Mouse (Mus musculus) heart, embryonic 13.5 days (tissue): ENCODE data around the gene C3. TPM values are rescaled to one million over a fixed set of nuclear protein-coding genes. Genes with fewer than 3 reads are reported as not detected.

Source experiments
- microRNA-seq: library from miRNA; unstranded; fragments of <30 nt; microRNA quantifications from one replicate; pipeline ENCODE4, GENCODE M21; 2016
- polyA plus RNA-seq: library from polyadenylated mRNA; unstranded; fragments of >200 nt; fragmentation: Nextera tagmentation; extraction: Ambion mirVana; gene quantifications from 2 replicates; pipeline ENCODE4 v1.2.1, GENCODE M21; 2015

The C3 gene
- polyA plus RNA-seq, 1 experiment from 2014 or later: 1.6 TPM

Small RNAs within 50 kb of the gene (microRNA-seq; reads per million reads assigned to microRNA genes)
- not detected for gene Mir6978

Other genes starting within 250 kb of the C3 start
- 0.06 TPM in 1 of 2 replicates, not detected in the other for gene Acer1, start 246.0 kb downstream of the C3 start, polyA plus RNA-seq
- 110 and 125 TPM in 2 replicates for gene Clpp, start 237.8 kb downstream of the C3 start, polyA plus RNA-seq
- 45.7 and 56.8 TPM in 2 replicates for gene Alkbh7, start 230.8 kb downstream of the C3 start, polyA plus RNA-seq
- 0.35 TPM in 1 of 2 replicates, not detected in the other for gene Pspn, start 228.1 kb downstream of the C3 start, polyA plus RNA-seq
- gene Gtf2f1, start 216.8 kb downstream of the C3 start, polyA plus RNA-seq: 32.8 and 35.1 TPM in 2 replicates
- 0.37 and 0.48 TPM in 2 replicates for gene Gm17949, start 216.7 kb downstream of the C3 start, polyA plus RNA-seq
- gene Khsrp, start 196.6 kb downstream of the C3 start, polyA plus RNA-seq: 29.0 and 30.5 TPM in 2 replicates
- gene Slc25a41, start 186.5 kb downstream of the C3 start, polyA plus RNA-seq: not detected in 2 replicates
- 2.3 and 2.5 TPM in 2 replicates for gene Crb3, start 169.0 kb downstream of the C3 start, polyA plus RNA-seq
- gene Slc25a23, start 168.3 kb downstream of the C3 start, polyA plus RNA-seq: 13.2 and 14.0 TPM in 2 replicates
- gene Dennd1c, start 149.6 kb downstream of the C3 start, polyA plus RNA-seq: 1.0 and 1.7 TPM in 2 replicates
- 7.9 and 9.7 TPM in 2 replicates for gene Tubb4a, start 140.4 kb downstream of the C3 start, polyA plus RNA-seq
- gene Tnfsf9, start 122.8 kb downstream of the C3 start, polyA plus RNA-seq: 3.2 and 4.7 TPM in 2 replicates
- not detected in 2 replicates for gene Cd70, start 78.4 kb downstream of the C3 start, polyA plus RNA-seq
- 0.13 and 0.28 TPM in 2 replicates for gene Tnfsf14, start 34.0 kb downstream of the C3 start, polyA plus RNA-seq
- 25.5 and 26.4 TPM in 2 replicates for gene Gpr108, start 20.3 kb upstream of the C3 start, polyA plus RNA-seq
- gene Trip10, start 21.3 kb upstream of the C3 start, polyA plus RNA-seq: 35.2 and 39.7 TPM in 2 replicates
- 1.8 and 2.4 TPM in 2 replicates for gene Vav1, start 51.0 kb upstream of the C3 start, polyA plus RNA-seq
- 3.8 and 4.8 TPM in 2 replicates for gene Adgre1, start 130.6 kb upstream of the C3 start, polyA plus RNA-seq